Mouse (Mus musculus) heart, postnatal 36 days (tissue): ENCODE measurements at regions not wholly inside any gene's neighbourhood (a gene's known extent, or its start where the extent isn't known, plus 50 kb on each side); places are given as distances from the start of the nearest gene placed in this dataset.

Experiments
- DNase-seq, 2 experiments: peaks; one replicate each; pipeline ENCODE4 v3.0.0; 2021 to 2022
- intact Hi-C: fragments of 180-260 bp; cut with DNase I; formaldehyde crosslinking; loops from one replicate; pipeline ENCODE4 v1.15.1; 2025

DNA sequence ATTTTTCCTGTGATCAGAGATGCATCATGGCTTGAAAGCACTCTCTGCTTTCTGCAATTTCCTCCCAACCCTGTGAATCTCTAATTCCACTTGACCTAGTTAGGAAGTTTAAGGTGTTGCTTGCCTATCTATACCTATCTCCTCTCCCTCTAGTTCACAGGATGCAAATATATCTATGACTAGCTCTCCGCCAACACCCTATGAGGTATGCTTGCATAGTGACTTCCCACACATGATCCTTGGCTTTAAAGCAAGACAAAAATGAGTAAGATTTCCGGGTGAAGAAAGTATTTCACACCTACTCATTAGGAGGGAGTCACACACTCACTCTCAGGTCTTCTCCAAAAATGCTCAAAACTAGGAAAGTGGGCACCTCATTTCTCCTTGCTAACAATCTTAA is 169.6 kb upstream of the Tas2r134 start:
- no peak for DNase-seq

DNA sequence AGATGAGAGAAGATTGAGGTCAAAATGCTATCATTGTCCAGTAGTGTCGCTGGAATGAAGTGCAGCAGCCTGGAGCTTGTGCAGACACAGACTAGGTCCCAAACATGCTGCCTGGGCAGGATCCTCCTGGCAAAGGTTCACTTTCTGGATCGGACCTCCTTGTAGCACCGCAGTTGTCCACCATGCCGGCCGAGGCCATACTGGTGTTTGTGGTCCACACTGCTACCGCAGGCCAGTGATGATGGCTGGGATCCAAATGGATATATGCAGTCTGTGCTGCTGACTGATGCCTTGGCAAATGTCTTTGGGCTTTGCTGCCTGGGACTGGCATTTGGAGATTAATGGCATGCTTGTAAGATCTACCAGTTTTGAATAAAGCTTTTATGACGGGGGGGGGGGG is 174.5 kb upstream of the Tas2r134 start:
- intact Hi-C loops, result no loop called here
- no peak for DNase-seq

More for the DNA sequence above, 169.6 kb upstream of the Tas2r134 start:
- intact Hi-C loops, result no loop called here

DNA sequence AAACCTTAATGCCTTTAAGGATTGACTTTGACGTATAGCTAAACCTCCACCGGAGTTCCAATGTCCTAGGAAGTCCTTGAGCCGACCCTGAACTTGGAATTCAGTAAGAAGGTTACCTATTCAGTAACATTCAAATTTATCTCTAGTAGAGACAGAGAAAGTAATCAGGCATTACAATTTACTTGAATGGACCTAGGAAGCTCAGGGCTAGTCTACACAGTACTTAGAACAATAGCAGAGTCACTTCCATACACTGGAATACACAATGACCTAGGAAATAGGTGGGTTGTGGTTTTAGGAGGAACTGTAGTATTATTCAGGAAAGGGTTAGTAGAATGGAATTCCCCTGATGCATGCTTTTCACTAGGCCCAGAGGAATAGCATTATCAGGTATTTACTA is 179.2 kb upstream of the Tas2r134 start:
- intact Hi-C loops, result no loop called here
- DNase-seq, result no peak

DNA sequence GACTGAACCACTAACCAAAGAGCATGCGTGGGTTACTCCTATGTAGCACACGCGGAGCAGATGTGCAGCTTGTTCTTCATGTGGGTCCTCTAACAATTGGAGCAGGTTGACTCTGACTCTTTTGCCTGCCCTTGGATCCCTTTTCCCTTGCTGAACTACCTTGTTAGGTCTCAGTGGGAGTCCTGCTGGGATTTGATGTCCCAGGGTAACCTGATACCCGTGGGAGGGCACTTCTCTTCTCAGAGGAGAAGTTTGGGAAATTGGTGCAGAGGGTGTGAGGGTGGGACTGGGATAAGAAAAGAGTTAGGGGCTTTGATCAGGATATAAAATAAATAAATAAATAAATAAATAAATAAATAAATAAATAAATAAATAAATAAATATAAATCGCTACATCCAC is 179.7 kb upstream of the Tas2r134 start:
- DNase-seq, result no peak
- intact Hi-C loops, result no loop called here

DNA sequence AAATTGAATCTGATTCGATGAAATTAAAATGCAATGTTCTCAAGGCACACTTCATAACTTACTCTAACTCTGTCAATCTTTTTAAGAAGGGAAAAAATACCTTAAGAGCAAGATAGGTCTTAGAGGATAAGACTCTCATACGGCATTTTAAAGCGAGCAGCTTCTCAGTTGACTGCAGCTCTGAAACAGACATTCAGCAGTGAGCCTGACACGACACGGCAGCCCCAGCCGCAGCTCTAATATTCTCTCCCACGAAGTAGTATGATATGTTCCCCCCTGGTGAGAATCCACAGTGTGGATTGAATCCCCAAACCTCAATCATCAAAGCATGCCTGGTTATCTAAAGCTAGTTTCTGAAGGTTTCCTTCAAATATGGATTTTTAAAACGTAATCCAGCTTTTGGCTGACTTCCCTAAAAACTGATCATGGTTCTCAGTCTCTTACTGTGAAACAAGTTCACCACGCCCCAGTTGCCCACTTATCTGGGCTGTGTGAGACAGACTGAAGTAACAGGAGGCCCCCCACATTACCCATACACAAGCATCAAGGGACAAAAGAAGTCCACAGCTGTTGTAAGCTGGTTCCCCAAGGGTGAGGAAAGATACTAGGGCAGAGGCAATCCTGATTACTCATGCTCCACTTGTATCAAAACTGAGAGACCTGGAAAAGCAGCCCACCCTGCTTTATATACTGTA is 182.8 kb upstream of the Tas2r134 start:
- DNase-seq, result no peak
- intact Hi-C loops, result no loop called here

DNA sequence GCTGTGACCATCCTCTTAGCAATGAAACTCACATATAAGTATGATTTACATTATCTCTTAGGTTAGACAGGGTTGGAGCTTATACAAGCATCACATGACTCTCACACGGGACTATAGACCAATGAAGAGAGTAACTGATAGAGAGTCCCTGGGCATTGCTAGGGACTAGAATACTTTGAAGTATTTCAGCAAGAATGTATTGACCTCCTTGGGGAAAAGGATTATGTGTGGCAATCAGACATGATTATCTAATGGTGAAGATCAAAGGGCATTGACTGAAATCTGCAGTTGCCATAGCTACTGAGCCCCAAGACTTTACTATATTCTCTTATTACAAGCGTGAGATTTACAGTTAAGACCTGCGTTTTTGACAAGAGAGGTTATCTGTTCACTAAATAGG is 183.4 kb upstream of the Tas2r134 start:
- intact Hi-C loops, result no loop called here
- DNase-seq, result no peak

DNA sequence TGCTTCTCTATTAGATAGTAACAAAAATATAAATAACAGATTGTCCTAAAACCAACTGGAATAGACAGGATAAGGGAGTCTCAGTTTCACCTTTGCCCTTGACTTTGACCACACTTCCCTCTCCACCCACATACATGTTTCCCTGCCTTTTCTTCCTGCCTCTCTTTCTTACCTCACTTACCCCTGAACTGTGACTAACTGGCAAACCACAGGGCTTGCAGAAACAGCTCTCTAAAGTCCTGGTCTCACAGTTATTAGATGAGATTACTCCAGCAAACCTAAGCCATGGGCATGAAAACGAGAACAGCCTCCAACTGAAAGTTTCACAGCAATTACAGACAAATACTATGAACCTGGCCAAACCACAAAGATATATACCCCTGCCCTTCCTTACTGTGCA is 188.3 kb upstream of the Tas2r134 start:
- no peak for DNase-seq
- intact Hi-C loops, result loop anchor here (2.0 kb wide), 1 partner anchor 1132 kb away; no protein-coding TSS in a partner anchor

DNA sequence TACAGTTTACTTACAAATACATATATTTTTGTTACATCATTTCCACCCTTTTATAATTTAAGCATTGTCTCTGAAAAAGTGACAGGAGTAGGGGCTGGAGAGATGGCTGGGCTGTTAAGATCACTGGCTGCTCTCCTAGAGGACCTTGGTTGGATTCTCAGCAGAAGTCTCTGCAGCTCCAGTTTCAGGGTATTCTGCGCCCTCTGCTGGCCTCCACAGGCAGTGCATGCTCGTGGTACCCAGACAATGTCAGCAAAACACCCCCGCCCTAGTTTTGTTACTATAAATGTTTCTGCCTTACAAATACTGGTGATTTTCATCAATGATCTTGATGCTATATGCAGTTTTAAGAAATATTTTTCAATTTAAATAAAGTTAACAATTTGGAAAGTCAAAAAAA is 190.7 kb upstream of the Tas2r134 start:
- intact Hi-C loops, result no loop called here
- DNase-seq, result peak in 1 of 2 experiments; percentile 33

DNA sequence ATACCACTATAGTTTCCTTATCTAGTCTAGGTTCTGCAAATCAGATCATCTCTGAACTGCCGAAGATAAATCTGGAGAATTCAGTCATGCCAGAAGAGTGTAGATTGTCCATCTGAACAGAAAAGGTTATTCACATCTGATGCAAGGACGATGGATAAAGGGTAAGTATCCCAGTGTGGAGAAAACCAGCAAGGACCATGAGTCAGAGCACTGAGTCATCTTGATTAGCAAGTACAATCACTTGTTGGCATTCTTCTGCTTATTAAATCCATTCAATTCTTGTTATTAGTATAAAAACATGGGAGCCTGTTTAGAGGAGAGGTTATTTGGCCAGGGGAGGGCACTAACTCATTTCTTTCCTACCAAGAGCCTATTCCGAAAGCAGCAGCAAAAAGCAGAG is 195.7 kb upstream of the Tas2r134 start:
- intact Hi-C loops, result no loop called here
- no peak for DNase-seq

DNA sequence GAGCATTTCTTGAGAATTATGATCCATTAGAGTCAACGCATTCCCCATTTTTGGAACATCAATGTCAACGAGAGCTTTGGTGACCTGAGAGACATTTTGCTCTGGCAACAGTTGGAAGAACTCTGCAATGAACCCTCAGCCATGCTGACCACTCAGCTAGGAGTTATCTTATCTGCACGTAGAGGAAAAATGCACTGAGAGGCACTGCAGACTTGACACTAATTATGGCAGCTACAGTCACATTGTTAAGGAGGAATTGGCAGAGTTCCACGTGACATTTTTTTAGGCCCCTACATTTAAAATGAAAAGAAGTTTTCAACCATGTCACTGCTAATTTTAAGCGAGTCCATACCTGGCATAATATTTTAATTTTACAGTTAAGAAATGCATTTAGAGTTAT is 197.6 kb upstream of the Tas2r134 start:
- intact Hi-C loops, result loop anchor here (10.0 kb wide), 1 partner anchor 395 kb away; no protein-coding TSS in a partner anchor
- peak in 1 of 2 experiments; percentile 5 for DNase-seq

DNA sequence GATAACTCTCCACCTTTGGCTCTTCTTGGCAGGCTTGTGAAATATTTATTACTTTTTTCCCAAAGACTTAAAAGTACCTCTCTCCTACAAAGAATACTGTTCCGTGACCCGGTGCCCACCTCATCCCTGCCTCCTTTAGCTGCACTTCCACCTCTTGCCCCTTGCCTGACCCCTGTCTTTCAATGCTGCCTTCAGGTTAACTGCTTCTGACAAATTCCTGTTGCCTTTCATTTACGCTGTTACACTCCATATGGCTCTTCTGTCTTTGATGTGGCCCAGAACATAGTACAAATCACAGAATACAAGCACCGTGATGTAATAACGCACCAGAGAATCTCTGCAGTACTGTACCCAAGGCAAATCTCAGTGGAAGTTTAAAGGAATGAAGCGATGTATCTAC is 204.9 kb upstream of the Tas2r134 start:
- intact Hi-C loops, result loop anchor here (10.0 kb wide), 1 partner anchor 402 kb away; no protein-coding TSS in a partner anchor
- DNase-seq, result no peak

DNA sequence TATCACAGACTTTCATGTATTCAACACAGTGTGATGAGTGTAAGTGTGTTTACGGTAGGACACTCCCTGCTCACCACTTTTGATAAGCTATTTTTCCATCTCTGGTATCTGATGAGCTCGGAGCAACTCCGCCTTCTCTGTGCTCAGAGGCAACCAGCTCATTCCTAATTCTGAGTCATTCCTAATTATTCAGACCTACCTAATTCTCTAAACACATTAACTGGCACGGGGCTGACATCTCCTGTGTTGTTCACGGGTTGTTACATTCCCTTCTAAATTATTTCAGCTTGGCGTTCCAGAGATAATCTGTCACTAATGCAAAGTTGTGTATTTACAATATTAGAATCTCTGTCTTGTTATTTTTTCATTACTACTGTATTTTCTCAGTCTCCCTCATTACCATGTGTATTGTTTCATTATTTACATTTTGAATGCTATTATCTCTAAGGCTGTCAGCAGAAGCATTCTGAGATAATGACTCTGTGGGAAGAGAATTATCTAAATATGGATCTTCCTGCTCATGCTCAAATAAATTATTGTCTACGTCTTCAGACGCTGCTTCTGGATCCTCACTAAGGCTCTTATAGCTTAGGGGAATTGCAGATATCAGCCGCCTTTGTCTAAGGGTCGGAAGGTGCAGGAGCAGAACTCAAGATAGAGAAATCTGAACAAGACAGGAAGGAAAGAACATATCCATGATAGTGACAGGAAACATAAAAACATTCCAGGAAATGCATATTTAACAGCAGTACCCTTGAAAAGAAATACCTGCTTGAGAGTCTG is 209.2 kb upstream of the Tas2r134 start:
- intact Hi-C loops, result no loop called here

DNA sequence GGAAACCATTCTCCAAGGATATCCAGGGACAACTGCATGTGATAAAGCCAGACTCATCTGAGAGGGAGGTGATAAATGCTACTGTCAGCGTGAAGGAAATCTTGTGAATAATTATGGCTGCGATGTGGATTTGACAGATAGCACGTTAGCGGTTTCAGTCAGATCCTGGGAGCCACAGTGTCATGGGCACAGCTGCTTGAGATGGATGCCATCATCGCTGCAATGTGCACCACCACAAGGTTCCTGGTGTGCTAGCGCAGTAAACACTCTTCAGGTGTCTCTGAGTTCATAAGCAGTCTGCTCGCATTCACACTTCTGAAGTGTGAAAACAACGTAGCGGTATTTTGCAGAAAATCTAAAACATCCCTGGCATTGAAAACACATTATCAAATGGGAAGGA is 238.9 kb upstream of the Tas2r134 start:
- no peak for DNase-seq
- intact Hi-C loops, result no loop called here

More for the DNA sequence above, 209.2 kb upstream of the Tas2r134 start:
- DNase-seq, result no peak

DNA sequence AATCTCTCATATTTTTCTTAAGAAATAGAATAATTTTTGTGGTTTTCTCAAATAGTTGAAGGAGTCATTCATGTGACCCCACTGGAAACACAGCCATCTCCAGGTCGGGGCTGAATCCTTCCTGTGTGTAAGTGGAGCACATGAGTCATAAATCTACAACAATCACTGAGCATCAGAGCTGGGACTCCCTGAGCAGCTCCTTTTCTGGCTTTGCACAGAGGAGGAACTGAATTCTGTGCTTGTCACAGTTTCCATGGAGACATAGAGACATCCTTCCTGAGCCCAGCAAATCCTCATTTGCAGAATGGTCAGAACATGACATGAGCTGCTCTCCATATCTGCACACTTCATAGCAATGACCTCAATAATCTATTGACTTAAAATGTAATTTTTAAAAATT is 238.2 kb upstream of the Rnd3 start:
- intact Hi-C loops, result no loop called here
- no peak for DNase-seq

DNA sequence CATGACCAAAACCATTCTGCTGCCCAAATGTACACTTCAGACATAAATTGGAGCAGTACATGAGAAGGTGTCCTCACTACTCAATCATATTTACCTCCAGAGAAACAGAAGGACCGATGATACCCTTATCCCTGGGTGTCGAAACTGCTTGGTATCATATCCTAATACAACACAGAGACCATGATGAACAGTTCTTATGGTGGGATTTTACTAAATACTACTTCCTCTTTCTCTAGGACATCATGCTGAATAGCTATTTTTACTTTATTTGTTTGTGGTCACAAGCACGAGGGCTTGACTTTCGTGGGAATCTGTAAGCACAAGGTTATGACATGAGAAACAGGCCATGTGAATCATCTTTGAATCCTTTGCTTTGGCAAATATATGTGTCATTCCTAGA is 227.7 kb upstream of the Rnd3 start:
- no peak for DNase-seq
- intact Hi-C loops, result no loop called here

DNA sequence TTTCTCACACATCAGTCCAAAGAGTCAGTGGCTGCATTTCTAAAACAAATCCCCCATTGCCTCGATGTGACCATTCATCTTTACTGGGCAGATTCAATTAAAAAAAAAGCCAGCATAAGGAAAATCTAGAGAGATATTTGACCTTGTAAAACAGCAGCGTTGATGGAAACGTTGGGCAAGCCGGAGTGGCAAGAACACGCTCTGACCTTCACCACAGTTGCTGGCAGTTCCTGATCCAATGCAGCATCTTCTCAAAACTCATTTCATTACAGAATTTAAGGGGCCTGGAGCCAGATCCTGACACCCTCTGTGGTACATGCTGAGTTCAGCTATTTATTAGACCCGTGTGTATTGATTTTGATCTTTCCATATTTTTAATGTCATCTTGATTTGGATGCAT is 225.7 kb upstream of the Rnd3 start:
- DNase-seq, result no peak
- intact Hi-C loops, result no loop called here

DNA sequence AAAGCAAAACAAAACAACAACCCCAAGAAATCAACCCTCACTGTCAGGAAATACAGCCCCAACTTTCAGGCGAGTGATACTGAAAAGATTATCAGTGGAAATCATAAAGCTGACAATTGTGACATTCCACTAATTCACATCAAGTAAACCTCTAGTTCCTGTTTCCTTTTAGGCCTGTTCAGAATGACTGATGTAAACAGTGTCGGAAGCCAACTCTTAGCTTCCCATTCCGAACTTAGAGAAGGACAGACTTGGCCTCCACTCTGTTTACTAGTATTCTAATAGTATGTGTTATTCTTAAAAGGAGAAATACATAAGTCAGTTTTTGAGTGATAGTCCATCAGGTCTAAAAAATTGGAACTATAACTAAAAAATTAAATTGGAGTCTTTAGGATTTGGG is 223.9 kb upstream of the Rnd3 start:
- intact Hi-C loops, result no loop called here
- no peak for DNase-seq

DNA sequence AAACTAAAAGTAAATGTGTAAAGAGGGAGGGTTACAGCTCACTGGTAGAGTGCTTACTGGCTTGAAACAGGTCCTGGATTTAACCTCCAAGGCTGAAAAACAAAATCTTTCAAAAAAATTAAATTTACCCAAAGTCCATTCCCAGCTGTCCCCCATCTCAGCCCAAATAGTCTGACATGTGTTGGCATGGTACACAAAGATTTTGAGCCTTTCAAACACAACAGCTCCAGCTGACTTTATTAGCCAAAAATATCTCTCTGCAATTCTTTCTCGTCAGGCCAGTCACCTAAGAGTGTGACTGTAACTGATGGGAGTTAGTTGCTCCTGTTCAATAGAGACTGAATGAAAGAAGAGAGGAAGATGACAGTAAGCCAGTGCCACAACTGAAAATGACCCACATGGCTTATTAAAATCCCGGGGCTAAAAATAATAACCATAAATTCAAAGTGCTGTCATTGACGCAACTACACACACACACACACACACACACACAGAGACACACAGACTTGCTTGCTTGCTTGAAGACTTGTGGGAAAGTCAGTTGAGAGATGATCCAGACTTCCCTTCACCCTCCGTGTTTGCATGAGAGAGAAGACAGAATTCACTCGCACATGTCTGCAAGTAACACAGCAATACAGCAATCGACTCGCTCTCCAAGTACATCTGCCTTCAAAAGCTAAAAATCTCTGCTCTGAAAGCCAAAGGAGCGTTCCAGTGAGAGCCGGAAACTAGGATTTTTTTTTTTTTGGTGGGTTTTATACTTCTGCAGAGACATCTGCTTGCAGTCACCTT is 214.1 kb upstream of the Rnd3 start:
- DNase-seq, result peak in 1 of 2 experiments; percentile 7
- intact Hi-C loops, result no loop called here

DNA sequence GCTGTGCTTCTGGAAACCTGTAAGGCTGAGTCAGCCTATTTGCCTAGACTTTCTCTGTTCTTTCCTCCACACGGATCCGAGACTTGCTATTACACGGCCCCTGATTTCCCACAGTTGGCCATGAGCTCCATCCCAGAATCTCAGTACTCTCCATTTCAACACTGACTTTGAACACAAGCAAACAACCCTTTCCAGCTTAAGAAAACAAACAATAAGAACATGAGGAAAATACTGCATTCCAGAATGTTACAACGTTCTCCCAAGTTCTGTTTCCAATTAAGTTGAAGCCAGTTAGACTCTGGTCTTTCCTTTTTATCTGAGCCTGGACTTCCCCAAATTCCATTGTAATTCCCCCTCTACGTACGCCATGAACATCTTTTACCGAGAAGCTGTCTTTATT is 206.4 kb upstream of the Rnd3 start:
- peak in 1 of 2 experiments; percentile 2 for DNase-seq
- intact Hi-C loops, result no loop called here

DNA sequence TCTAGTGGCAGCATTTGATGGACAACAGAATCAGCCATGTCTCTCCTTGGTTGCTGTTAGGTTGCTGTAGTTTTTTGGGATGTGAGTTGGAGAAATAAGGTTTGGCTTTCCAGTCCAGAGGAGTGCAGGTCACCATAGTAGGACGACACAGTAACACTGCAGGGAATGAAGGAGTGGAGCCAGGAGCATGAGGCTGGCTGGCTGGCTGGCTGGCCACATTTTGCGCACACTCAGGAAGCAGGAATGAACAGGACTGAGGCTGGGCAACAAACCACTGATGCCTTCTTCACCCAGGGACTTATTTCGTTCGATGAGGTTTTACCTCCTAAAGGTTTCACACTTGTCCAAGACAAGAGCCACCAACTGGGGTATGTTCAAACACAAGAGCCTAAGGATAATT is 205.9 kb upstream of the Rnd3 start:
- no peak for DNase-seq
- intact Hi-C loops, result no loop called here

DNA sequence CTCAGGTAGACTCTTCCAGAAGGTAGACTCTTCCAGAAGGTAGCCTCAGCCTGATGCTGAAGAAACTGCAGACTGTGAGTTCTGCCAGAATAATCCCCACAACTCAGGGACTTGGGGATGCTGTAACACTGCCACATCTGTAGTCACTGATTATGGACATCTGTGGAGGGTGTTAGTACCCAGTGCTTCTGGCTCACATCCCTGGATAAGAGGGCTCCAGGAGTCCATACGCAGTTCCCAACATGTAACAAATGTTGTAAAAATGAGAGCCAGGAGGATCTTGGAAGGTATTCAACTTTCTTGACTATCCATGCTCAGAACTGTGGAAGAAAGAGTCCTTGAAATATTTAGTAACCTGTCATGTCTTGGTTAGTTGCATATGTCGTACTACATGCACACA is 200.7 kb upstream of the Rnd3 start:
- DNase-seq, result peak in 1 of 2 experiments; percentile 4

More for the DNA sequence above, 200.7 kb upstream of the Rnd3 start:
- intact Hi-C loops, result no loop called here
